Mouse (Mus musculus) left cerebral cortex, adult 18-20 months (tissue): Measurements from ENCODE around the gene Mtap. TPM values are rescaled to one million over a fixed set of nuclear protein-coding genes. Genes with fewer than 3 reads are reported as not detected.
A peak's percentile ranks its signal among the peaks of the same experiment; 100 is the strongest.

Source experiments
- DNase-seq, 2 experiments: peaks; one replicate each; pipeline ENCODE4 v3.0.0; 2021 to 2022; ENCODE audit warnings: low spot score in 2 of 2, mixed read lengths in 1 of 2
- long read RNA-seq, 2 experiments: library from polyadenylated mRNA; stranded (forward); transcript quantifications; one replicate each; pipeline ENCODE4 v2.0.0; 2021
- total RNA-seq, 2 experiments: library from RNA; stranded (reverse); gene quantifications; 2 replicates each; pipeline ENCODE4 v1.2.3; 2021

The Mtap gene
- 10 to 100 TPM; 10.9 to 11.3 TPM for total RNA-seq
- long read RNA-seq, experiment 1, transcript Mtap-201 (8 exons, 2,797 nt) = major isoform, 8 of 9 reads
- long read RNA-seq, experiment 1, partial matches to known transcripts = 1 of 9 reads
- long read RNA-seq, experiment 1, other reads (novel, unspliced or antisense) = 0 of 9 reads
- long read RNA-seq, experiment 2, transcript Mtap-201 (8 exons, 2,797 nt) = major isoform, 11 of 12 reads
- long read RNA-seq, experiment 2, partial matches to known transcripts = 0 of 12 reads
- long read RNA-seq, experiment 2, other reads (novel, unspliced or antisense) = 0 of 12 reads

DNA sequence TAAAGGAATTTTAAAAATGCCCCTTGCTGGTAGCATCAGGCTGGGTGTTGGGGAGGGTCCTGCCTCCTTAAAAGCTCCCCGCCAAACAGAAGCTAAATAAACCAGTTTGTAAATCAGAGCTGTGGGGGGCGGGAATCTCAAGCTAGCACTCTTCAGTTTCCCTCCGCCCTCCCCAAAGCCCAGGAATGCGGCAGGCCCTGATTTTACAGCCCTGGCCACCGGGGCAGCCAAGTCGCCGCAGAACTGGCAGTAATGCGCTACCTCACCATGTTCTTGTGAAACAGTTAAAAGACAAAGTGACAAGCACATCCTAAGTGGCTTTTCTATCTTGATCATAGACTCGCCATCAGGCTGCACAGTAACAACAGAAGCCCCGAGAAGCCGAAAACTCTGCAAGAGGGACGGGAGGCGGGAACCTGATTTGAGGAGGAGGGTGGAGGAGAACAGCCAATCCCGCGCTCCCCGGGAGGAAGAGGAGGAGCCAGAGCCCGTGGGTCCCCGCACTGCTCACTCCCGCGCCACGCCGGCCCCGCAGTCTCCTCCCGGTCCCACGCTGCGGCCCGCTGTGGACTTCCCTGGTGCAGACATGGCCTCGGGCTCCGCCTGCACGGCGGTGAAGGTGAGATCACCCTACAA, at the start of gene Mtap:
TSS of gene Mtap (plus strand) at position 217 of the 636 bp plus-strand sequence.
- peak; percentile 76 to 83 for DNase-seq

DNA sequence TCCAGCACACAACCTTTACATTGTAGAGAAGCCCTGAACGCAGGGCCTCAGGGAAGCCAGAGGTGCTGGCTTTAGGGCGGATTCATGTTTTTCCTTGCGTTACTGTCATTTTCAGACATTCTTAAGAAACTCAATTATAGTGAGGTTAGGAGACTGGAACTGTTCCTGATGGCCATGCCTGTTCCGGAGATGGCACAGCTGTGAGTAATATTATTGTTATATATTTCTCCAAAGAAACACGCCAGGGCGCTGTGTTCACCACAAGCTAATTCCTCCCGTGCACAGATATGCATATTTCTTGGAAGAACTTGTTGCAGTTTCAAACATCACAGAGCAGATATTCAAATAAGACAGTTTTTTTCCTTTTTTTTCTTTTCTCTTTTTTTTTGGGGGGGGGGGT, 47.8 kb upstream of the Mtap start:
- DNase-seq = no peak

DNA sequence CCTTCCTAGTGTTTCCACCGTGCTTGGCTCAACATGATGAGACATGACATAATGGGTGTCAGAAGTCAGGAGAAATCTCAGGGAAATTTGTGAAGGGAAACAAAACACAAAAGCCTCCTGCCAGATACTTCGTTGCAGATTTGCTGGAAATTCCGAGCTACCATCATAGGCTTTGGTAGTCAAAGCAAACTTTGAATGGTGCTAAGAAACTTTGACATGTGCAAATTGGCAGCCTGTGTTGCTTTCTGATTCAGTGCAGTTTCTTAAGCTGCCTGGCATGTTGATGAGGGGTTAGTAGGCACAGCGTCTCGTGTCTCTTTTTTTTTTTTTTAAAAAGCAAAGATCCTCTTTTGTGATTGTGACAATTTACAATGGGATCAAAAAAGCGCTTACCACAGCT, 46.7 kb upstream of the Mtap start:
- DNase-seq = no peak

DNA sequence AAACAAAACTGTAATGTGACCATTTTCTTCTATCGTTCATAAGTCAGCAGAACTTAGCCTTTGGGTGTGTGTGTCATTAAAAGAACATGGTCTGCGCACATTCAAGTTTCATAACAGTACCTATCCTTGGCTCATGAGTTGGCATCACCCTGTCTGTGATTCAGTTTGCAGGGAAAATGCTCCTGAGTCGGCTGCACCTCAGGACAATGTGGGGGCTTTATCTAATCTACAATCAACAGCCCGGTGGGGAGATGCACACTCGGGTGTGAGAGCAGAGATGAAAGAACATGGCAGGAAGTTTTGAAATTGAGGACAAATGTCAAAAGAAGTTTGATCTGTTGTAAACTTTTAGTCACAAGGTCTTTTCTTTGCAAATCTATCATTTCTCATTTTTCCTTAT, 44.8 kb upstream of the Mtap start:
- no peak for DNase-seq

DNA sequence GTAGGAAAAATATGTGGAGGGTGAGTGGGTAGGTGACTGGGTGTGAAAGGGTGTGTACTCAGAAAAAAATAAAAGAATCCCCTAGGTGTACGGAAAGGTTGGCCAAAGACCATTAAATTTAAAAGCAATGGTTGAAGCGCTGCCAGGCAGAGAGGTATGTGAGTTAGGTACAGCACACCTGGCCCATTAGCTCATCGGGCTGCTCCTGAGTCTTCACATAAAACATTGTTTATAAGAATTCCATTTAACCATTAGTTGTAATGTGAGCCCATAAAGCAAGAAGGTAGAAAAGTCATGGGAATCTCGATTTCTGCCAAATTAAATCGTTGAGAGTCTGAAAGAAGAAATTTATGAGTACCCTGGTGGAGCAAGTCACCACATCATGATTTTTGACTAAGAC, 42.1 kb upstream of the Mtap start:
- no peak for DNase-seq

DNA sequence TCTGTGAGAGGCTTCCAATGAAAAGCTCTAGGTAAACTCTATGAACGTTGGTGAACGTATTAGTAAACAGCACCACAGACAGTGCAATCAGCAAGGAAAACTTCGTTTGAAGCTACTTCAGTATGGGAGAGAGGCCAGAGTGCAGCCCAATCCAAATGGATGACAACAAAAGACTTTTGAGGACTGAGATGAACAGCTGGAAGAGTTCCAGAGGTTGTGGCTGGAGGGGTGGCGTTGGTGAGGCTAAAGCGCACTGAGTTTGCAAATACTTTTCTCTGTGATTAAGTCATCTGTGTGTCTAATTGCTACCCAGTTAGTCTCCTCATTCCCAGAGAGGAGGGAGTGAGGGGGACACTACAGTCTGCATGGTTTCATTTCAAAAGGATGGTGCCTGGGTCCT, 38.7 kb upstream of the Mtap start:
- DNase-seq = no peak

DNA sequence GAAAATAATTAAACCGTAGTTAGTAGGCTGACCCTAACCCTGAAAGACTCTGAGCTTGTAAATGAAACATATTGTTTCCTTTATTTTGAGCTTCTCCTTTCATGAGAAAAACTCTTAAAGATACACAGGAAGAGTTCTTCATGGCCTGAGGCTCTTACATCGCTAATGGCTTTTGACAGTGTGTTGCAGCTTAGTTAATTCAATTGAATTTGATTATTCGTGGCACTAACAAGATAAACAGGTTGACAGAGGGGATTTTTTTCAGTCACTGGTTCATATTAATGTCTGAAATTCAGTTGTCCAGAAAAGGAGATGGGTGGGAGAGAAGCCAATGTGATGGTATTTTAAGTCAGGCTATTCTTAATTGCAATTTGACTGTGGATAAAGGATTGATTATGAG, 35.6 kb upstream of the Mtap start:
- DNase-seq = no peak

DNA sequence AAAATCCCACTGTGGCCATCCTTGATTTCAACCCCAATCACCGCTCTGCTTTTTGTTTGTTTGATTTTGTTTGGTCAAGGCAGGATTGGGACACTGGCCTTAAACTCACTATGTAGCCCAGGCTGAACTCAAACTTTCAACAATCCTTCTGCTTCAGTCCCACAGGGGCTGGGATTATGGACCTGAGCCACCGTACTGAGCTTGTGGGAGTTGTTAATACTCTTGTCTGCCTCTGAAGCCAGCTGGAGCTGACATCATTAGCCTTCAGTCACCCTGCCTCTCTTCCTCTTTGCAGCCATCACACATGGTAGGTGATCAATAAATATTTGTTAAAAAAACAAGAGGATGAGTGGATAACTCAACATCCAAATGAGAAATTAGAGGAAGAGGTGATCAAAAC, 34.6 kb upstream of the Mtap start:
- no peak for DNase-seq

DNA sequence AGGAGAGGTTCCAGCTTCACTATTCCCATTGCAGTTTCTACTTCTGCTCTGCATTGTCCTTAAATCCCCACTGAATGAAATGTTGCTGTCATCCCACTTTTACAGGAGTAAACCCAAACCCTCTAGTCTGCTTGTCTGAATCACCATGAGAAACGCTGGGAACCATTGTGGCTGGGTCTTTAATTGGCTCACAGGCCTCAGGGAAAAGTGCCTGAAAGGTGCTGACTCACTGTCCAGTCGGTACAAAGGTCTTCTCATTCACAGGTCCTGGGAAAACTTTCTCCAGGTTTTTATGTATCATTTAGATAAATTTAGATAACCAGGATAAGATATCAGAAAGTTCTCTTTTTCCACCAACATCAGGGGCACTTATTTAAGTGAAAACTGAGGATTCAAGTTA, 31.4 kb upstream of the Mtap start:
- no peak for DNase-seq

DNA sequence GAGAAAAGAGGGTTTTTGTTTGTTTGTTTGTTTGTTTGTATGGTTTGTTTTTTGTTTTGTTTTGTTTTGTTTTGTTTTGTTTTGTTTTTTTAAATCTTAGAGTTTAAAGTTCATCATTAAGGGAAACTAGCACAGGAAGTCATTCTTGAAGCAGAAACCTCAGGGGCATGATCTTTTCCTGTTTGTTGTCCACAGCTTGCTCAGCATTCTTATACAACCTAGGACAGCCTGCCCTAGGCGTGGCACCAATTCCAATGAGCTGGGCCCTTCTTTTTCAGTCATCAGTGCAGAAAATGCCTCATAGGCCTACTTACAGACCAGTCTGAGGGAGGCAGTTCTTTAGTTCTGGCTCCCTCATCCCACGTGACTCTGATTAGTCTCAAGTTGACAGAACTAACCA, 30.4 kb upstream of the Mtap start:
- no peak for DNase-seq

DNA sequence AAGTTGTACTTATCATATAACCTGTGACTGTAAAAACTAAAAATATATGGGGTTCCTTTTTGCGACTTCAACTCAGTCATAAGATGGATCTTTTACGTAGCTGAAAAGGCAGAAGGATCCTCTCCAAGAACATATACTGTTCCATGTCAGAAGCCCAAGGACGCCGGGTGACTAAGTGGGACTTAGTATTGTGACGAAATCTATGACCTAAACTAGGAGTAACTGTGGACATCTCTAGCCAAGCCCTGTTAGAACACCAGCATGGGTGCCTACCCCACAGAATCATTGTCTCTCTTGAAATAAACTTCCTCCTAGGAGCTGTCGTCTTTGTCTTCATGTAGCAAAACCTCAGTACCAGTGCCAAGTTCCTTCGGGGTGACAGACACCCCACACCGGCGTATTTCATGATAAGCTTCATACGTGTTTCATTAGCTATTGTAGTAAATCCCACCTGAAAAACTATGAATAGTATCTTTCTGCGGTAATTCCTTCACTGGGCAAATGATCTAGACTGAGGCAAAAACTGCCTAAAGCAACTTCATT, 24.7 kb upstream of the Mtap start:
- DNase-seq = no peak

DNA sequence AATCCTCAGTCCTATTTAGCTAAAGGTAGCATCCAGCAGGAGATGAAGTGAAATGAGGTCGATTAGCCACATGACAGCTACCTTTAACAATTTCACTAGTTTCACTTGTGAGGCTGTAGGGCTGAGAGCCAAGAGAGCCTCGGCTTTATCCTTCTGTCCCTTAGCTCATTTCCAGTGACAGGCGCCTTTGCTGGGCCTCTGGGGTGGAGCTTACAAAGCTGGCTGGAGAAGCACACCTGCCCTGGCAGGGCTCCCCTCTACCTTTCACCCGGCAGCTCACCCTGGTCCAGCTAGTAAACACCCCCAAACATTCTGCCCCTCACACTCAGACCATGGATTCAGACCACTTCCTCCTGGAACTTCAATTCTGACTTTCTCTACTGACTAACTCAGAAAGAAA, 24.1 kb upstream of the Mtap start:
- no peak for DNase-seq

DNA sequence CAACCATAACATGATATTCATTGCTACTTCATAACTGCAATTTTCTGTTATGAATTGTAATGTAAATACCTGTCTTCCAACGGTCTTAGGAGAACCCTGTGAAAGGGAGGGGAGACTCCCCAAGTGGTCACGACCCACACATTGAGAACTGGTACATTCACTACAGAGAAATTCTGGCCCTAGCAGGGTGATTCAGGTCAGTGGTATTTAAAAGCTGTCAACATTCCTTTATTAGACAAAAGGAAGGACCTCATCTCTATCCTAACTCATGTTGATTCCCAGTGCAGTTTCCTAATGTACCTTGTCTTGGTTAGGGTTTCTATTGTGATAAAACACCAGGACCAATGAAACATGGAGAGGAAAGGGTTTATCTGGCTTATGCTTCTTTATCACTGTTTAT, 20.9 kb upstream of the Mtap start:
- DNase-seq = no peak

DNA sequence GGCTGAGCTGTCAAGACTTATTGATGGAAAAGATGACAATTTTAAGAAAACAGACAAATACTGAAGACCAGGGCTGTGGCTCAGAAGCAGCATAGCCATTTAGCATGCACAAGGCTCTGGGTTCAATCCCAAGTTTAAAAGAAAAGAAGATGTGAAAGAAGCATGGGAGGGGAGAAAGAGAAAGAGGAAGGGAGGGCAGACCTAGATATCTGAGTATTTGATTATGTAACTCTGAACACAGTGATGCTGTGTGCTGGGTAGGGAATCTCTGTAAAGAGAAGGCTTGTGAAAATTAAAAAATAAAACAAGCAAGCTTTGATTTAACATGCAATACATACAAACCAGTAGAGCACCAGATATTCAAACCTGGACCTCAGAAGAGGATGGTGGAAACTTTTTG, 17.0 kb upstream of the Mtap start:
- no peak for DNase-seq

DNA sequence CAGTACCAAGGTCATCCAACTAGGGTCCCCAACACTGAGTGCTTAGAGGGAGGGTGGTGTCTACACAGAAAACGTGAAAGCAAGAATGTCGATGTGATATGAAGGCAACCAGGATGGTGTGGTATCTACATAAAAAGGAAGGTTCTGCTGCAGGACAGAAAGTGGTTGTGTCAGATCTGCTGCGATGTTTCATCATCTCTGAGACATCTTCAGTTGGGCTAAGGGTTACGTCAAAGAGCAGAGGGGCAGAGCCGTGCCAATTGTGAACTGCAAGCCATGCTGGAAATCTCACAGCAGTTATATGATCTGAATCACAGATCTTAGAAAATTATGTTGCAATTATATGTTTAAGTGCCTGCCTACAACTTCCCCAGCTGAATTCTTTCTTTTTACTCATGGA, 16.6 kb upstream of the Mtap start:
- DNase-seq = no peak

DNA sequence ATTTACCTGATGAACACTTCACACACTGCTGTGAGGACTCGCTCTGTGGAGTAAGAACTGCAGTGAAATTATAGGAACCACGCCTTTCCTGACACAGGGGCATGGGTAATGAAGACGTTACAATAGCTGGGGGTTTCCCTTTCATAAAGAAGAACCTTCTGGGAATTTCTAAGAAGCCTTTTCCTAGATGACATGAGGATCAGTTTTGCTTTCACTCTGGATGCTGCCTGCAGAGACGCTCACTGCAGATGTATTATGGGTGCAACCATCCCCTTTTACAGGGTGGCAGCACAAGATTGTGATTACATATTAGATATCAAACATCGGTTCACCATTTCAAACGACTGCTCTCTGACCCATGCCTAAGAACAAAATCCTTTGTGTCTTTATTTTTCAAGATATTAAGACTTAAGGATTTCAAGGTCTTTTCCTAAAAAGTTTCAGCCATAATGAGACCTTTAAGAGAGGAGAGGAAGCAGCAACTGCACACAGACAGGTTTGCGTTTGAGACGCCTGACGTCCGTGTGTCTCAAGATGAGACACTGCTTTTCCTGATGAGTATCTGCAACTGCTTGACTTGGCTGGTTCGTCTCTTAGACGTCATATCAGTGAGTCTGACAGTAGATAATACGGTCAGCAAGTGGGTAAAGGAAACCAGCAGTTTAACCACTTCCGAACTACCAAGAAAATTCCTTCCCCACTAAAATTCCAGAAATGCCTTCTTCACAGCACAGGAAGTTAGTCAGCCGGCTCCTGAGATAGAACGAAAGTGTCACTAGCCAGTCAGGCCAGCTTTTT, 13.3 kb upstream of the Mtap start:
- no peak for DNase-seq

DNA sequence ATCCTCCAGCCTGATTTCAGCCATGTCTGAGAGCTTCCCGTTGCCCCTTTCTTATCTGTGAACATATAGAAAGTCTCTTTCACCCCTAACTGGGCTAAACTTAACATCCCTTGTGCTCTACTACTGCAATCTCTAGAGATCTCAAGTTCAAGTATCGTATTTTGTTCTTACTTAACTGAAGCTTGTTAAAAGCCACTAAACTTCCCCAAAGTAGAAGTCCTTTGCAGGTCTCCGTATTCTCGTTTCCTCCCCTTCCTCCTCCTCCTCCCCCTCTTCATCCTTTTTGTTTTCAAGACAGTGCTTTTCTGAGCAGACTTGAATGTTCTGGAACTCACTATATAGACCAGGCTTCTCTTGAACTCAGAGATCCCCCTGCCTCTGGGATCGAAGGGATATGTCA, 9.2 kb upstream of the Mtap start:
- no peak for DNase-seq

DNA sequence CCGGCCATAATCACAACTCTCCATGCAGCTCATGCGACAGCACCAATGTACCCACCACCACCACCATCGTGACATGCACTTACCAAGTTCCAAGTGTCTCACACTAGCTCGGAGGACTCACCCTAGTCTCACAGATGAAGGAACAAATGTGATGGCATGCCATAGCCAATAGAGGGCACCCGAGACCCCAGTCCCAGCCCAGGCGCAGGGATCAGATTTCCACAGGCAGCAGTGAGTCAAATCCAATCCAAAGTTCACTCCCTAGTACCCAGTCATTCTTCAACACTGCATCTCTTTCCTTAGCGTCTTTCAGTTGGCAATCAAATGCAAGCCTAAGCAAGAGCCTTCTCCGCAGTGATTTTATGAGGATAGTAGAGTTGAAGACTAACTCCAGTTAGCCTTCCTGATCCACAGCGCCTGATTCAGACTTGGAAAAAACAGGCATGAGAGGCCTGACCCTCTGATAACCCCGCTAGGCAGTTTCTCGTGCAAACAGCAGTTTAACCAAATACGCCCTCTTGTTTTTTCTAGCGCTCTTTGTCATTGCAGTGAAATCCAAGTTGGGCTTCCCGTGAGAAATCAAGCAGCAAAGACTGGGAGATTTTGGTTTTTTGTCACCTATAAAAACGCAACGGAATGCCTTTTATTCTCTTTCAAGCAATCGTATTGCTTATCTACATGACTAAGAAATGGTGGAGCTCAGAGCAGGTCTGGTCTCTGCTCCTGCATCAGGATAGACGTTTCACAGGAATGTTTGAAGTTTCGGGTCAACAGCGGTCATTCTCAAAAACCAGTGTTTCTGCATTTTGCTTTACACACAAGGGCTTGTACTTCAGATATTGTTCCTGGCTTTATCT, 8.6 kb upstream of the Mtap start:
- DNase-seq = peak; percentile 9 to 31

DNA sequence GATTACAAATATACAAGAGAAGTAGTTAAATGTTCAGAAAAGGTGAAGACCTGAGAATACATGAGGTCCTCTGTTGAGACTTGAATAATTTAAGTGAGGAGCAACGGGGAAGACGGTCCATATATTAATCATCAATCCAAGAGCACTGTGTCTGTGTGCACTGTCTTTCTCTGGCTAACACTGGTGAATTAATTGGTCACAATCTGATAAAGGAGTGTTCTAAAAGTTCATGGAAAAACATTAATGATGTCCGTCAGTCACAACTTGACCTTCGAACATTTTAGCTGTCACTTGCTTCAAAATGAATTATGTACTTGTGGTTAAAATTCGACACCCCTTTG, 8.0 kb upstream of the Mtap start:
- no peak for DNase-seq

DNA sequence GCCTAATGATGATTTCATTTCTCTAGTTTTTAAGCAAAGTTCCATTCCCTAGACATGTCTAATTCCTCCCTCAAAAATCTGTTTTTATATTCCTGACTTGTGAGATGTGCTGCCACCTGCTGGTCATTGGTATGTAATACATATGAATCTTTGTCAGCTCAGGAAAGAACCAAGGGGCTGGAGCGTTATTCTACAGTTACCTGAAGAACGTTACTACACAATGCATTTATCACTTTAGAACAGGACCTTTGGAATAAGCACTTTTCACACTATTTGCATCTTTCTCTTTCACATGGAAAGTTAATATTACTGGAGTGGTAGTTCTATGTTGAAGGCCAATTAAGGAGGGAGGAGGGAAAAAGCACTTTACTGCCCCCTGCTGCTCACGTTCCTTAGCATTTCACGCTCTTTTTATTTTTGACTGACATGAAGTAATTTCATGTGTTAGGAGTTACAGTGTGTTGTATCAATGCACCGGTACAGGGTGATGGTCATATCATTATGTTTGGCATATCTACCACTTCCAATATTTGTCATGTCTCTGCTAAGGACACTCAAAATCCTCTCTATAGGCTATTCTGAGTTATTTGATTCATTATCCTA, 7.5 kb upstream of the Mtap start:
- peak; percentile 57 to 65 for DNase-seq

DNA sequence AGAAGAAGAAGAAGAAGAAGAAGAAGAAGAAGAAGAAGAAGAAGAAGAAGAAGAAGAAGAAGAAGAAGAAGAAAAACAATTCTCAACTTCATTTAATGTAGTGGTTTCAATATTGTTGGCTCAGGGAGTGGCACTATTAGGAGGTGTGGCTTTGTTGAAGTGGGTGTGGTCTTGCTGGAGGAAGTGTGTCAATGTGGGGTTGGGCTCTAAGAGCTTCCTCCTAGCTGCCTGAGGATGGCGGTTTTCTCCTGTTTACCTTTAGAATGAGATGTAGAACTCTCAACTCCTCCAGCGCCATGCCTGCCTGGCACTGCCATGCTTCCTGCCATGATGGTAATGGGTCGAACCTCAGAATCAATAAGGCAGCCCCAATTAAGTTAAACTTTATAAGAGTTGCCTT, 5.1 kb upstream of the Mtap start:
- no peak for DNase-seq
